ENCODE assay signal across 24 mouse cellular contexts in the genomic region with DNA sequence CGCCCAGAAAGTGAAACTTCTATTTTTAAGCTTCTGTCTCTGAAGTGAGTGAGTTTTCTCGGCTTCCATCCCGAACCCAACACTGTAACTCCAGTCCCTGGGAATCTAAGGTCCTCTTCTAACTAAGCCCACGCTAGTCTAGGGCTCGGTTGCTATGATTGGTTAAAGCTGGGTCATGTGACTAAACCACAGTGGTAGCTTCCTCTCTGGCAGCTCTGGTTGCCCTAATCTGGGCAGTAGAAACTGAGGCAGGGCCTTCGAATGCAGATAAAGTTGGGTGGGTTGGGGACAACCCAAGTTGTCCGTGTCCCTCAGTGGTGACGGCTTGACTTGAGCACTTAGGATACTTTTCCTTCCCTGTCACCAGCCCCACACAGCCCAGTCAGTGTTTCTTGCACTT. TPM values are rescaled to one million over a fixed set of nuclear protein-coding genes. Genes with fewer than 3 reads are reported as not detected.
DNase-seq lines count a peak whose midpoint lies in the region; ATAC-seq and TF ChIP-seq lines count a peak whose summit lies in the region.
"Had no signal": no experiment of that assay in that cellular context is flagged by ENCODE, and none has a peak within 500 bp of the region (broad histone marks: within the 10 kb centered on the region; RNA-seq: fewer than 3 reads in every experiment).

No protein-coding gene starts in this region.

- no peak overlapping the region for H3K4me2 ChIP-seq in liver, embryonic 13.5 days
- no peak overlapping the region for H3K4me2 ChIP-seq in liver, embryonic 11.5 days
- H3K4me2 ChIP-seq in CH12.LX (ENCODE audit: insufficient read depth, low read depth, poor library complexity, severe bottlenecking): no peak overlapping the region
- no peak overlapping the region for H3K4me2 ChIP-seq in kidney, embryonic 14.5 days (replicated peaks; ENCODE audit: low read depth, low read length)
- H3K4me2 ChIP-seq: embryonic facial prominence, embryonic 12.5 days; forebrain, embryonic 12.5 days; heart, embryonic 13.5 days; hindbrain, embryonic 13.5 days had no signal

- in situ Hi-C loops in CH12.LX (cut with MboI; ENCODE audit: low pct_ligation_motif_present, low pct_unique_long_range_greater_than_20kb, low sequenced_read_pairs): no loop called here

- H3K4me3 ChIP-seq in liver, embryonic 13.5 days (replicated peaks): no peak overlapping the region
- H3K4me3 ChIP-seq in liver, embryonic 11.5 days (ENCODE audit: low read depth, low read length): no peak overlapping the region
- no peak overlapping the region for H3K4me3 ChIP-seq in CH12.LX (replicated peaks in 1 of 3; ENCODE audit: low read depth in 2 of 3, low read length in 2 of 3, poor library complexity in 1 of 3)
- no peak overlapping the region for H3K4me3 ChIP-seq in limb, embryonic 10.5 days
- no peak overlapping the region for H3K4me3 ChIP-seq in kidney, embryonic 14.5 days (ENCODE audit: low read length)
- H3K4me3 ChIP-seq: embryonic facial prominence, embryonic 12.5 days; forebrain, embryonic 12.5 days; gastrocnemius, adult 2 months; heart, embryonic 13.5 days; hindbrain, embryonic 13.5 days had no signal

- WGBS in liver, embryonic 13.5 days (ENCODE audit: insufficient replicate concordance): 40% methylated on average over 8 of the region's 8 CpGs
- 59% methylated on average over 8 of the region's 8 CpGs for WGBS in liver, embryonic 11.5 days
- WGBS in limb, embryonic 10.5 days: 73% methylated on average over 8 of the region's 8 CpGs
- 74% methylated on average over 8 of the region's 8 CpGs for WGBS in kidney, embryonic 14.5 days

- dilution Hi-C loops in CH12.LX (cut with MboI; ENCODE audit: extremely low pct_ligation_motif_present, extremely low pct_unique_long_range_greater_than_20kb, low sequenced_read_pairs): no loop called here

- peaks cover 10% of the 10 kb centered on the region for H3K4me1 ChIP-seq in liver, embryonic 13.5 days (replicated peaks)
- H3K4me1 ChIP-seq in liver, embryonic 11.5 days (replicated peaks; ENCODE audit: control insufficient read depth, insufficient read depth, low read length): peaks cover 9% of the 10 kb centered on the region; the same call in 1 of the 2 replicates
- no peaks in the 10 kb centered on the region; a peak in 1 of 4 replicates for H3K4me1 ChIP-seq in CH12.LX (ENCODE audit: control insufficient read depth in 1 of 2, insufficient read depth in 2 of 2)
- peaks cover 10% of the 10 kb centered on the region for H3K4me1 ChIP-seq in limb, embryonic 10.5 days
- no peaks in the 10 kb centered on the region for H3K4me1 ChIP-seq in kidney, embryonic 14.5 days (ENCODE audit: control insufficient read depth, insufficient read depth, low read length)
- H3K4me1 ChIP-seq: embryonic facial prominence, embryonic 12.5 days; heart, embryonic 13.5 days; hindbrain, embryonic 13.5 days had no signal

- 0 out of 2 replicates have a peak, but pooled peaks have one; percentile 15 for ATAC-seq in liver, embryonic 13.5 days (ENCODE audit: low read depth)
- ATAC-seq in liver, embryonic 11.5 days (replicated peaks; ENCODE audit: low FRiP score): no peak
- no peak for ATAC-seq in kidney, embryonic 14.5 days (ENCODE audit: low FRiP score, low TSS enrichment)
- ATAC-seq: CD4-positive, CD25-positive, alpha-beta regulatory T cell, adult 4 months; forebrain, postnatal 0 days had no signal

- H3K9me3 ChIP-seq in liver, embryonic 13.5 days (replicated peaks): peaks cover 7% of the 10 kb centered on the region; the same call in 1 of the 2 replicates
- no peaks in the 10 kb centered on the region; the same call in 1 of the 2 replicates for H3K9me3 ChIP-seq in liver, embryonic 11.5 days (ENCODE audit: control insufficient read depth, low read length)
- H3K9me3 ChIP-seq in CH12.LX (replicated peaks; ENCODE audit: low read length): peaks cover 26% of the 10 kb centered on the region
- H3K9me3 ChIP-seq in limb, embryonic 10.5 days (replicated peaks): no peaks in the 10 kb centered on the region
- H3K9me3 ChIP-seq in kidney, embryonic 14.5 days (ENCODE audit: control insufficient read depth, low read length): no peaks in the 10 kb centered on the region
- H3K9me3 ChIP-seq: hindbrain, embryonic 13.5 days had no signal

- no peaks in the 10 kb centered on the region for H3K36me3 ChIP-seq in liver, embryonic 13.5 days
- no peaks in the 10 kb centered on the region for H3K36me3 ChIP-seq in liver, embryonic 11.5 days (ENCODE audit: control insufficient read depth, insufficient read depth, low read length)
- no peaks in the 10 kb centered on the region for H3K36me3 ChIP-seq in CH12.LX (replicated peaks in 1 of 2; ENCODE audit: control insufficient read depth in 1 of 2, insufficient read depth in 1 of 2, low read length in 1 of 2)
- H3K36me3 ChIP-seq in limb, embryonic 10.5 days: no peaks in the 10 kb centered on the region
- H3K36me3 ChIP-seq in kidney, embryonic 14.5 days (ENCODE audit: control insufficient read depth, insufficient read depth, low read length): no peaks in the 10 kb centered on the region
- H3K36me3 ChIP-seq: embryonic facial prominence, embryonic 12.5 days; forebrain, embryonic 12.5 days; heart, embryonic 13.5 days; hindbrain, embryonic 13.5 days had no signal

- no peaks in the 10 kb centered on the region for H3K79me2 ChIP-seq in CH12.LX (replicated peaks; ENCODE audit: control insufficient read depth, extremely low read depth, insufficient read depth, poor library complexity, severe bottlenecking)

- no peak for TF ChIP-seq CTCF in CH12.LX (conservative IDR thresholded peaks at IDR 0.05 in 1 of 2, IDR thresholded peaks at IDR 0.05 in 1 of 2; ENCODE audit: low read depth in 2 of 2, low read length in 2 of 2)

- no peaks in the 10 kb centered on the region for H3K27me3 ChIP-seq in liver, embryonic 13.5 days
- no peaks in the 10 kb centered on the region for H3K27me3 ChIP-seq in liver, embryonic 11.5 days (replicated peaks; ENCODE audit: control insufficient read depth, insufficient read depth, low read length)
- H3K27me3 ChIP-seq in CH12.LX (replicated peaks): peaks cover 9% of the 10 kb centered on the region
- H3K27me3 ChIP-seq in limb, embryonic 10.5 days (ENCODE audit: low read depth, poor library complexity, severe bottlenecking): 0 out of 2 replicates have a peak, but pooled peaks cover 6% of the 10 kb centered on the region
- no peaks in the 10 kb centered on the region for H3K27me3 ChIP-seq in kidney, embryonic 14.5 days (ENCODE audit: control insufficient read depth, insufficient read depth, low read length)
- H3K27me3 ChIP-seq: embryonic facial prominence, embryonic 12.5 days; forebrain, embryonic 12.5 days; hindbrain, embryonic 13.5 days had no signal

- no peak for DNase-seq in liver, embryonic 13.5 days
- no peak for DNase-seq in liver, embryonic 11.5 days (ENCODE audit: low spot score)
- no peak for DNase-seq in CH12.LX (ENCODE audit: extremely low read depth)
- peak; percentile 58 for DNase-seq in MEL-GATA-1-ER (ENCODE audit: extremely low read depth, low read depth)
- no peak for DNase-seq in limb, embryonic 10.5 days (ENCODE audit: low spot score)
- DNase-seq in gastrocnemius, adult 8-10 months (ENCODE audit: low spot score in 2 of 2): no peak
- no peak for DNase-seq in ovary, adult 18-20 months (ENCODE audit: low spot score)
- DNase-seq: adrenal gland, adult 2 months; adrenal gland, postnatal 36 days; cerebellum, adult 8-10 months; embryo, embryonic 11 days; forebrain, postnatal 0 days; heart, postnatal 36 days; kidney, adult 11 months; kidney, adult 9 months had no signal

- TF ChIP-seq RAD21 in CH12.LX (IDR thresholded peaks at IDR 0.05; ENCODE audit: low read depth, low read length): no peak

- TF ChIP-seq EP300 in CH12.LX (IDR thresholded peaks at IDR 0.05; ENCODE audit: low read length): no peak

- H3K27ac ChIP-seq in liver, embryonic 13.5 days: no peak overlapping the region
- no peak overlapping the region for H3K27ac ChIP-seq in liver, embryonic 11.5 days (ENCODE audit: low read depth, low read length)
- no peak overlapping the region for H3K27ac ChIP-seq in CH12.LX (ENCODE audit: insufficient read depth, low read depth)
- peak overlapping the region; percentile 6; the same call in 1 of the 2 replicates for H3K27ac ChIP-seq in limb, embryonic 10.5 days
- H3K27ac ChIP-seq in kidney, embryonic 14.5 days (ENCODE audit: low read depth, low read length): no peak overlapping the region
- H3K27ac ChIP-seq: embryonic facial prominence, embryonic 12.5 days; forebrain, embryonic 12.5 days; heart, embryonic 13.5 days; hindbrain, embryonic 13.5 days; hindbrain, postnatal 0 days had no signal

- TF ChIP-seq POLR2A in CH12.LX (IDR thresholded peaks at IDR 0.05; ENCODE audit: low read depth, low read length): no peak

- no peak overlapping the region for H3K9ac ChIP-seq in liver, embryonic 13.5 days
- no peak overlapping the region for H3K9ac ChIP-seq in liver, embryonic 11.5 days (ENCODE audit: low read depth, low read length)
- H3K9ac ChIP-seq in CH12.LX (ENCODE audit: insufficient read depth, low read depth): no peak overlapping the region
- no peak overlapping the region for H3K9ac ChIP-seq in kidney, embryonic 14.5 days (ENCODE audit: low read depth, low read length)
- H3K9ac ChIP-seq: embryonic facial prominence, embryonic 12.5 days; forebrain, embryonic 12.5 days; forebrain, postnatal 0 days; heart, embryonic 13.5 days; hindbrain, embryonic 13.5 days had no signal

RNA-seq across cellular contexts. Expression of a gene that starts 8.5 kb away (rescaled TPM):
- 4.9 and 5.1 TPM in 2 replicates for polyA plus RNA-seq in liver, embryonic 13.5 days (2015; fragmentation: Nextera tagmentation; extraction: Ambion mirVana)
- polyA plus RNA-seq in liver, embryonic 11.5 days (2014; fragmentation: Nextera tagmentation; extraction: Ambion mirVana): 9.1 TPM in 2 replicates
- 5.2 and 7.9 TPM in 2 replicates for total RNA-seq in CH12.LX (2012; rRNA removed)
- 3.0 and 3.4 TPM in 2 replicates for total RNA-seq in CH12.LX (2014; rRNA removed)
- polyA plus RNA-seq in CH12.LX (2012; ENCODE audit: insufficient read length, low read depth): 3.1 and 3.8 TPM in 2 replicates
- polyA plus RNA-seq in limb, embryonic 10.5 days (2016; fragmentation: Nextera tagmentation; extraction: Ambion mirVana): 7.2 and 7.9 TPM in 2 replicates
- total RNA-seq in gastrocnemius, adult 8-10 months (2022): 1 to 10 TPM in 3 of 4 experiments, under 1 TPM in 1; 0.90 to 2.1 (median 1.6) TPM
- polyA plus RNA-seq in kidney, embryonic 14.5 days (2014; fragmentation: Nextera tagmentation; extraction: Ambion mirVana): 13.3 and 13.8 TPM in 2 replicates

RNA-seq across cellular contexts. Expression of a gene that starts 13.2 kb away (rescaled TPM):
- polyA plus RNA-seq in liver, embryonic 13.5 days (2015; fragmentation: Nextera tagmentation; extraction: Ambion mirVana): 28.7 and 32.8 TPM in 2 replicates
- 132 and 155 TPM in 2 replicates for polyA plus RNA-seq in liver, embryonic 11.5 days (2014; fragmentation: Nextera tagmentation; extraction: Ambion mirVana)
- 59.6 and 69.1 TPM in 2 replicates for total RNA-seq in CH12.LX (2012; rRNA removed)
- total RNA-seq in CH12.LX (2014; rRNA removed): 135 and 139 TPM in 2 replicates
- 349 and 375 TPM in 2 replicates for polyA plus RNA-seq in CH12.LX (2012; ENCODE audit: insufficient read length, low read depth)
- 53.2 and 94.6 TPM in 2 replicates for polyA plus RNA-seq in limb, embryonic 10.5 days (2016; fragmentation: Nextera tagmentation; extraction: Ambion mirVana)
- total RNA-seq in gastrocnemius, adult 8-10 months (2022): 1 to 10 TPM; 1.8 to 3.7 (median 3.2) TPM
- polyA plus RNA-seq in kidney, embryonic 14.5 days (2014; fragmentation: Nextera tagmentation; extraction: Ambion mirVana): 239 and 329 TPM in 2 replicates

RNA-seq across cellular contexts. Expression of a gene that starts 56.6 kb away (rescaled TPM):
- polyA plus RNA-seq in liver, embryonic 13.5 days (2015; fragmentation: Nextera tagmentation; extraction: Ambion mirVana): 93.8 and 106 TPM in 2 replicates
- polyA plus RNA-seq in liver, embryonic 11.5 days (2014; fragmentation: Nextera tagmentation; extraction: Ambion mirVana): 175 and 190 TPM in 2 replicates
- total RNA-seq in CH12.LX (2012; rRNA removed) (152 and 167 TPM in 2 replicates), CH12.LX (2014; rRNA removed) (72.3 and 80.0 TPM in 2 replicates)
- polyA plus RNA-seq in CH12.LX (2012; ENCODE audit: insufficient read length, low read depth): 125 and 161 TPM in 2 replicates
- polyA plus RNA-seq in limb, embryonic 10.5 days (2016; fragmentation: Nextera tagmentation; extraction: Ambion mirVana): 226 and 235 TPM in 2 replicates
- 10 to 100 TPM; 50.6 to 55.9 (median 53.1) TPM for total RNA-seq in gastrocnemius, adult 8-10 months (2022)
- 91.9 and 156 TPM in 2 replicates for polyA plus RNA-seq in kidney, embryonic 14.5 days (2014; fragmentation: Nextera tagmentation; extraction: Ambion mirVana)

RNA-seq across cellular contexts. Expression of a gene that starts 57.1 kb away (rescaled TPM):
- not detected in 2 replicates for polyA plus RNA-seq in liver, embryonic 13.5 days (2015; fragmentation: Nextera tagmentation; extraction: Ambion mirVana)
- polyA plus RNA-seq in liver, embryonic 11.5 days (2014; fragmentation: Nextera tagmentation; extraction: Ambion mirVana): 1.4 and 5.3 TPM in 2 replicates
- total RNA-seq in CH12.LX (2012; rRNA removed) (16.5 and 26.3 TPM in 2 replicates), CH12.LX (2014; rRNA removed) (11.9 and 14.8 TPM in 2 replicates)
- polyA plus RNA-seq in CH12.LX (2012; ENCODE audit: insufficient read length, low read depth): 22.2 and 27.2 TPM in 2 replicates
- 2.3 and 2.5 TPM in 2 replicates for polyA plus RNA-seq in limb, embryonic 10.5 days (2016; fragmentation: Nextera tagmentation; extraction: Ambion mirVana)
- 10 to 100 TPM in 1 of 4 experiments, 1 to 10 TPM in 2, not detected in 1; 4.4 to 20.0 (median 7.9) TPM for total RNA-seq in gastrocnemius, adult 8-10 months (2022)
- polyA plus RNA-seq in kidney, embryonic 14.5 days (2014; fragmentation: Nextera tagmentation; extraction: Ambion mirVana): 5.7 TPM in 1 of 2 replicates, not detected in the other
- polyA plus RNA-seq: embryonic facial prominence, embryonic 12.5 days; forebrain, embryonic 12.5 days; forebrain, postnatal 0 days; heart, embryonic 13.5 days; heart, postnatal 0 days; hindbrain, postnatal 0 days had no signal
